Mouse (Mus musculus) bone marrow macrophage, adult 2 months (primary cell): Measurements from ENCODE around the gene Zfp668. TPM values are rescaled to one million over a fixed set of nuclear protein-coding genes. Genes with fewer than 3 reads are reported as not detected.
"Not testable (repeated sequence)": the region's sequence is repeated elsewhere in the genome, so short reads cannot be mapped to it uniquely, and the experiment has no call there.

Experiments used
- H3K27ac ChIP-seq: 2 replicates; pipeline ENCODE4 v1.5.1; 2012; ENCODE audit warnings: low read depth, low read length; ENCODE audit not compliant: insufficient read depth
- H3K4me1 ChIP-seq: 2 replicates; pipeline ENCODE4 v1.6.1; 2012; ENCODE audit warnings: low read length; ENCODE audit not compliant: control insufficient read depth, insufficient read depth
- H3K4me3 ChIP-seq: 2 replicates; pipeline ENCODE4 v1.5.1; 2012; ENCODE audit warnings: mild to moderate bottlenecking, low read length, moderate library complexity; ENCODE audit not compliant: insufficient read depth
- CTCF ChIP-seq: IDR thresholded peaks from 2 replicates; pipeline ENCODE4 v1.5.1; 2012; ENCODE audit warnings: low read depth, mild to moderate bottlenecking, low read length, moderate library complexity
- POLR2A ChIP-seq: IDR thresholded peaks from 2 replicates; pipeline ENCODE4 v1.6.1; 2012; ENCODE audit warnings: mild to moderate bottlenecking, low read depth, low read length, borderline replicate concordance
- polyA plus RNA-seq: library from polyadenylated mRNA; stranded (reverse); fragments of >200 nt; gene quantifications from 2 replicates; pipeline ENCODE4 v1.2.4, GENCODE M21; 2012; ENCODE audit not compliant: missing spikeins, insufficient read depth, insufficient read length

Zfp668 gene
- polyA plus RNA-seq, 1 experiment: 9.8 TPM

DNA sequence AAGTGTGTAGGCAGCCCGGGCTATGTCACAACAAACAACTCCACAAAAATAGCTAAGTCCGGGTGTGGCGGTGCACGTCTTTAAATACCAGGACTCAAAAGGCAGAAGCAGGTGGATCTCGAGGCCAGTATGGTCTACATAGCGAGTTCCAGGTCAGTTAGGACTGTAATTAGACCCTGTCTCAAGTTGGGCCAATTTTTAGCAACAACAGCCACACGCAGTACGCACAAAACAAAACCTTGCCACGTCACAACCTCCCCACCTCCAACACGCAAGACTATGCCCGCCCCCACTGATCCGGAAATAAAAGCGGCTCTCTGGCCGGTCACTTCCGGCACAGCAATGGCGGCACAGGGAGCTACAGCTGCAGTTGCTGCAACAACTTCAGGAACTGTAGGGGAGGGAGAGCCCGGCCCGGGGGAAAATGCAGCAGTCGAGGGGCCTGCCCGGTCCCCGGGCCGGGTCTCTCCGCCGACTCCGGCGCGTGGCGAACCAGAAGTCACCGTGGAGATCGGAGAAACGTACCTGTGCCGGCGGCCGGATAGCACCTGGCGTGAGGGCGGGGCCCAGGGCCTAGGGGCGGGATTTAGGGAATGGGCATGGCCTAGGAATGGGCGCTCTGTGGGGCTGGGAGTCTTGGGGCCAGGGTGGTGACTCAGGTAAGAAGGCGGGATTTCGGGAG is 35.7 kb upstream of the Zfp668 start, which contains the start of gene Kat8:
Kat8 (plus strand) TSS at position 327 of the 682 bp plus-strand sequence.
- H3K4me3 ChIP-seq: peak within 1 kb of the TSS; percentile 92
- TF ChIP-seq POLR2A: no peak
- TF ChIP-seq CTCF: no peak
- peaks cover 19% of the 10 kb centered on the region for H3K4me1 ChIP-seq
- peak within 1 kb of the TSS; percentile 70 for H3K27ac ChIP-seq

DNA sequence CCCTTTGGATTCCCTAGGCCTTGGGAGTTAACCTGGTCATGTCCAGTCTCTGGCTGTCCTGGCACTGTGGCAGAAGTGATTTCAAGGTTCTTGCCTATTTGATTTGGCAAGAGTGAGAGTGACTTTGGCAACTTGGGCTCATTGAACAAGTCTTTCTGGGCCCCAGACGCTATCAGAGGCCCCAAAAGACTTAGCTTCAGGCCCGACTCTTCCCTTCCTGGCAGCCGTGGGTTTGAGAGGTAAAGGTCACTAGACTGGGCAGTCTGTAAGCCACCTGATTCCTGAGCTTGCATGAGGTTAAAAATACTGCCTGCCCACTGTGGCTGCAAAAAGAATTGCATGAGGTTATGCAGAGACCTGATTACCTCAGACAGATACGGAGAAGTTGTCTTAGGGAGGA is 32.0 kb upstream of the Zfp668 start:
- Histone ChIP-seq H3K27ac (no peak overlapping the region), H3K4me3 (no peak overlapping the region), H3K4me1 (peaks cover 15% of the 10 kb centered on the region)
- TF ChIP-seq CTCF (no peak), POLR2A (no peak)

DNA sequence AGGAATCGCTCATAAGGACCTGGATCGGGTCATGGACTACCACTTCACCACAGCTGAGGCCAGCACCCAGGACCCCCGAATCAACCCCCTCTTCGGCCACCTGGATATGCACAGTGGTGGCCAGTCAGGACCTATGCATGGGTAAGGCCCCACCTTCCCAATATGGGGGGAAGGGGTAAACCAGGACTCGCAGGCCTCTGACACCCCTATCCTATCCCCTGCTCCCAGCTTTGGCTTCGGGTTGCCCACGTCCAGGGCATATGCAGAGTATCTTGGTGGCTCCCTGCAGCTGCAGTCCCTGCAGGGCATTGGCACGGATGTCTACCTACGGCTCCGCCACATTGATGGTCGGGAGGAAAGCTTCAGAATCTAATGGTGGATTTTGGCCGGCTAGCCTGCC is 31.3 kb upstream of the Zfp668 start:
- H3K4me1 ChIP-seq: peaks cover 13% of the 10 kb centered on the region
- H3K27ac ChIP-seq: no peak overlapping the region
- no peak overlapping the region for H3K4me3 ChIP-seq
- no peak for TF ChIP-seq POLR2A
- no peak for TF ChIP-seq CTCF

DNA sequence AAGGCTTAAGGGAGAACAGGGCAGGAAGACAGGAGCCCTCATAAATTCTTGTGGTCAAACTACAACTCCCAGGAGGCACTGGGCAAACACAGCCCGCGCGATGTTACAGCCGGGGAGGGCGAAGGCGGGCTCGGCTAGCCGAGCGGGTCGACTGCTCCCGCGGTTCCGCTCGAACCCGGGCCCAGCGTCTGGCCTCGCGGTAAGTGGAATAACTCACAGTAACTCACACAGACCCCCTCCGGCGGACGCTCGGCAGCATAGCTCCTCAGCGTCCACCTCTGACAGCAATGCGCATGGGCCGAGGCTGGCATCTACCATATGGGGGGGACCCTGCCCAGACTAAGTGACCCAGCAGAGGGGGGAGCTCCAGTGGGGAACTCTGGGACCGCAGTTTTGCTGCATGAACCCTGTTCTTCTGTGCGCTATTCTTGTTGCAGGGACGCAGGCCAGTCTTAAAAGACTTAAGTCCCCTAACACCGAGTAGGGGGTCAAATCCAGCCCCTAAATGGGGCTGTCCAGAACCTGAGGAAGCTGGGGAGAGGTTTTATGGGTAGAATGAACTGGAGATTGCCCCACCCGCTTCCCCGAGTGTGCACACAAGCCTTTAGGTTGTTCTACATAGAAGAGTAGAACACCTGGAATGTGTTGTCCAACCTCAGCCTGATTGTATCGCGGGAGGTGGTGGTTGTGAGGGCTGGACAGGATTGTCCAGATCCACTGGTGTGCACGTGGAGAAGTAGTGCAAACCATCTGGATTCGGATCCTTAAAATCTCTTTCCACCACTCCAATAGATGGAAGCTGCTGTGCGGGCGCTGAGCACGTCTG is 27.6 kb upstream of the Zfp668 start, which contains the start of gene Bckdk:
Bckdk (plus strand) TSS at position 112 of the 826 bp plus-strand sequence.
- peak within 1 kb of the TSS; percentile 68 for H3K4me3 ChIP-seq
- peaks cover 13% of the 10 kb centered on the region for H3K4me1 ChIP-seq
- H3K27ac ChIP-seq: peak within 1 kb of the TSS; percentile 43
- no peak for TF ChIP-seq POLR2A
- TF ChIP-seq CTCF: no peak

DNA sequence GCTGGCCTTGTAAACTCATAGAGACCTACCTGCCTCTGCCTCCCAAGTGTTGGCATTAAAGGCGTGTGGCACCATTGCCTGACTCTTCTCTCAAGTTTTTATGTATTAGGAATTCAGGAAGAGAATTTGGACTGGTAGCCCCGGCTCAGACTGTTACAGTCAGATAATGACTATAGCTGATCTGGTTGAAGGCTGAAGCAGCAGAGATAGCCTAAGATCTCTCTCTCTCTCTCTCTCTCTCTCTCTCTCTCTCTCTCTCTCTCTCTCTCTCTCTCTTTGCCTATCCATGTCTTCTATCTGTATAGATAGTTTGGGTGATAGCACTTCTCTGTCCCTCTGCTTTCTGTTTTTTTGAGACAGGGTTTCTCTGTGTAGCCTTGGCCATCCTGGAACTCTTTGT is 25.1 kb upstream of the Zfp668 start:
- no peak overlapping the region for H3K27ac ChIP-seq
- H3K4me1 ChIP-seq: peaks cover 17% of the 10 kb centered on the region

DNA sequence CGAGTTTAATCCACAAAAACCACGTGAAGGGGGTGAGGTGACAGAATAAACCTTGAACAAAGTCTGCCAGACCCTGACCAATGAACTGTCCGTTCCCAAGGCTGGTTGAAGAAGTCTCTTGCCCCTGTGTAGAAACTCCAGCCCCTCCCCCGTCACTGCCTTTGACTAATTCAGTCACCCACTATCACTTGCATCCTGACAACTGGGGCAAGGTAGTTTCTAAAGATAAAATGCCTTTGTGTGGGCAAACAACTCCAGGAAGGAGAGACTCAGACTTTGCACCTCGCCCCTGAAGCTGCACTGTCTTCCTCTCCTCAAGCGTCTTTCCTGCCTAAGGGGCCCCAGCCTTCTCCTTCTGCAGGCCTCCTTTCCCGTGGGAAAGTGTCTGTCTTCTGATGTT is 23.4 kb upstream of the Zfp668 start:
- H3K27ac ChIP-seq: no peak overlapping the region
- no peak overlapping the region for H3K4me3 ChIP-seq
- peaks cover 14% of the 10 kb centered on the region for H3K4me1 ChIP-seq
- no peak for TF ChIP-seq CTCF
- TF ChIP-seq POLR2A: no peak

More for the DNA sequence above, 25.1 kb upstream of the Zfp668 start:
- TF ChIP-seq POLR2A: no peak
- no peak for TF ChIP-seq CTCF
- H3K4me3 ChIP-seq: no peak overlapping the region

DNA sequence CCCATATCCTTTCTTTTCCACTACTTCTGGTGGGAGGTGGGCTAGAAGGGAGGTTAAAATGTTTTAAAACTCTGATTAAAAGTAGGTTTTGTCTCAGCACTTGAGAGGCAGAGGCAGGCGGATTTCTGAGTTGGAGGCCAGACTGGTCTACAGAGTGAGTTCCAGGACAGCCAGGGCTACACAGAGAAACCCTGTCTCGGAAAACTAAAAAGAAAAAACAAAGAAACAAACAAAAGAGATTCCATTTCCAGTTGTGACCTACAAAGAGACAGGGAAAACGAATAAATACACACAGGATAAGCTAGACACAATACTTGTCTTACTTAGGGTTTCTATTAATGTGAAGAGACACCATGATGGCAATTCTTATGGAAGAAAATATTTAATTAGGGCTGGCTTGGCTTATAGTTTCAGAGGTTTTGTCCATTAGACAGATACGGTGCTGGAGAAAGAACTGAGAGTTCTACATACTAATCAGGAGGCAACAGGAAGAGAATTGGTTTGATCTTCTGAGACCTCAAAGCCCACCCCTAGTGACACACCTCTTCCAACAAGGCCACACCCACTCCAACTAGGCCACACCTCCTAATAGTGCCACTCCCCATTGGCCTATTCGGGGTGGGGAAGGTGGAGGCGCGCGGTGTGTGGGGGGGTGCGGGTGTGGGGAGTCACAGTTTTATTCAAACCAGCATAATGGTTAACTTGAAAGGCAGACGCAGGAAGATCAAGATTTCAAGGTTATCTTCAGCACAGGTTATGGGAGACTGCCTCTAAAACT is 21.7 kb upstream of the Zfp668 start:
- H3K4me3 ChIP-seq: no peak overlapping the region
- peaks cover 15% of the 10 kb centered on the region for H3K4me1 ChIP-seq
- H3K27ac ChIP-seq: no peak overlapping the region
- TF ChIP-seq POLR2A: no peak
- no peak for TF ChIP-seq CTCF

DNA sequence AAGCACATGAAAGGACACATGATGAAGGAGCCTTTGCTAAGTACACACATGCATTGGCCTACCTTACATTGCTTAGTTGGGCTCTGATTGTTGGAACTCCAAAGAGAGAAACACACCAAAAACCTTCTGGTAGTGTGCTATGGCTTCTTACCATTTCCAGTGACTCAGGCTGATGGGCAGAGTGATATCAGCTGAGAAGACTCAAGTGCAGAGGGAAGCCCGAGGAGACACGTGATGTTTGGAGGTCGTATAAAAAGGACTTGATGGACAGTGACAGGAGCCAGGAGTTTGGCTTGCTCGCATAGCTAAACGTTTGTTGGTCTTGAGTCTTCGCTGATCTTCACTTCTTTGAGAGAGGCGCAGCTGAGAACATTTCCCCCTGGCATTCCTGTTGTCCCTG is 20.9 kb upstream of the Zfp668 start:
- Histone ChIP-seq H3K27ac (no peak overlapping the region), H3K4me3 (no peak overlapping the region), H3K4me1 (peaks cover 15% of the 10 kb centered on the region)
- TF ChIP-seq POLR2A (no peak), CTCF (no peak)

DNA sequence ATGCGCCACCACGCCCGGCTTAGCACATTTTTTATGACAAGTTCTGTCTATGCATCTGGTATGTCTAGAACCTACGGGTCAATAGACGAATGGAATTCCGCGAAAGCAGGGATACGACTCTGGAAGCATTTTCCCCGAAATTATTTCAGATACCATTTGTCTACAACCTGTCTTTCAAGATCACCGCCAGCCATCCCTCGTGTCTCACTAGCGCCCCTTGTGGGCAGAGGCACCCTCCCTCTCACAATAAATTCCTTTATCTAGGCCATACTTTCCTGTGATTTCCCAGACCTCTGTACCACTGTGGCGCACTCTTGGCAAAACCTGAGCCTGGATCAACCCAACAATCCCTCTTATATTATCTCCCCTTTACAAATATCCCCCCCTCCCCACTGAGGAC is 19.8 kb upstream of the Zfp668 start:
- Histone ChIP-seq H3K4me1 (peaks cover 15% of the 10 kb centered on the region), H3K27ac (no peak overlapping the region), H3K4me3 (no peak overlapping the region)
- TF ChIP-seq POLR2A (no peak), CTCF (peak; percentile 50)

DNA sequence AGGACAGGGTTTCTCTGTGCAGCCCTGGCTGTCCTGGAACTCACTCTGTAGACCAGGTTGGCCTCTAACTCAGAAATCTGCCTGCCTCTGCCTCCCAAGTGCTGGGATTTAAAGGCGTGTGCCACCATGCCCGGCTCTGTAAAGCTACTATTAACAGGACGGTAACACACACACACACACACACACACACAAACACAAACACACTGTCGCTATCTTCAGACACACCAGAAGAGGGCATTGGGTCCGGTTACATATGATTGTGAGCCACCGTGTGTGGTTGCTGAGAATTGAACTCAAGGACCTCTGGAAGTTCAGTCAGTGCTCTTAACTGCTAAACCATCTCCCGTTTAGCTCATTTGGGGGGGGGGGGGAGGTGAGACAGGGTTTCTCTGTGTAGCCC is 19.3 kb upstream of the Zfp668 start:
- H3K4me3 ChIP-seq: peak overlapping the region; percentile 43
- peaks cover 15% of the 10 kb centered on the region for H3K4me1 ChIP-seq
- not testable (repeated sequence) for H3K27ac ChIP-seq
